Mouse (Mus musculus) heart, embryonic 11.5 days (tissue): ENCODE measurements around the gene Mgat5. TPM values are rescaled to one million over a fixed set of nuclear protein-coding genes. Genes with fewer than 3 reads are reported as not detected.
A peak's percentile ranks its signal among the peaks of the same experiment; 100 is the strongest.

Experiments
- ATAC-seq: fragments of 200-750 bp; cut with Nextera tagmentation; replicated peaks from 2 replicates; pipeline ENCODE4 v1.8.0; 2017; ENCODE audit warnings: moderate library complexity; ENCODE audit not compliant: insufficient number of reproducible peaks, low FRiP score, low TSS enrichment
- H3K27ac ChIP-seq: fragments of 300-500 bp; sonication (generic); 2 replicates; pipeline ENCODE4 v1.5.1; 2014; ENCODE audit warnings: mild to moderate bottlenecking, low read depth, low read length
- H3K27me3 ChIP-seq: fragments of 300-500 bp; sonication (generic); 2 replicates; pipeline ENCODE4 v1.6.1; 2014; ENCODE audit warnings: mild to moderate bottlenecking, low read length, mixed read lengths; ENCODE audit not compliant: control insufficient read depth, insufficient read depth
- H3K36me3 ChIP-seq: fragments of 300-500 bp; sonication (generic); 2 replicates; pipeline ENCODE4 v1.6.1; 2014; ENCODE audit warnings: mild to moderate bottlenecking, low read length, moderate library complexity, mixed read lengths; ENCODE audit not compliant: control insufficient read depth, insufficient read depth
- H3K4me1 ChIP-seq: fragments of 300-500 bp; sonication (generic); 2 replicates; pipeline ENCODE4 v1.6.1; 2014; ENCODE audit warnings: low read length; ENCODE audit not compliant: control insufficient read depth, insufficient read depth
- H3K4me2 ChIP-seq: fragments of 300-500 bp; sonication (generic); 2 replicates; pipeline ENCODE4 v1.6.1; 2014; ENCODE audit warnings: mild to moderate bottlenecking, moderate library complexity
- H3K4me3 ChIP-seq: fragments of 300-500 bp; sonication (generic); 2 replicates; pipeline ENCODE4 v1.5.1; 2014; ENCODE audit warnings: low read depth, low read length
- H3K9ac ChIP-seq: fragments of 300-500 bp; sonication (generic); 2 replicates; pipeline ENCODE4 v1.6.1; 2014; ENCODE audit warnings: mild to moderate bottlenecking, low read depth, low read length, moderate library complexity
- H3K9me3 ChIP-seq: fragments of 300-500 bp; sonication (generic); replicated peaks from 2 replicates; pipeline ENCODE4 v1.6.1; 2016; ENCODE audit warnings: low read length; ENCODE audit not compliant: control insufficient read depth
- WGBS: fragments of 180-500 bp; shearing (Covaris S2); extraction: QIAGEN DNeasy Blood & Tissue Kit; methylation state at CpG from one replicate; pipeline ENCODE4 v1.1.7; 2014; ENCODE audit not compliant: insufficient replicate concordance; 5-methylcytosine and 5-hydroxymethylcytosine counted together
- polyA plus RNA-seq: library from polyadenylated mRNA; unstranded; fragments of >200 nt; fragmentation: Nextera tagmentation; extraction: Ambion mirVana; gene quantifications from 2 replicates; pipeline ENCODE4 v1.2.1, GENCODE M21; 2014

Gene Mgat5
- polyA plus RNA-seq, 1 experiment from 2014 or later = 4.9 TPM

DNA sequence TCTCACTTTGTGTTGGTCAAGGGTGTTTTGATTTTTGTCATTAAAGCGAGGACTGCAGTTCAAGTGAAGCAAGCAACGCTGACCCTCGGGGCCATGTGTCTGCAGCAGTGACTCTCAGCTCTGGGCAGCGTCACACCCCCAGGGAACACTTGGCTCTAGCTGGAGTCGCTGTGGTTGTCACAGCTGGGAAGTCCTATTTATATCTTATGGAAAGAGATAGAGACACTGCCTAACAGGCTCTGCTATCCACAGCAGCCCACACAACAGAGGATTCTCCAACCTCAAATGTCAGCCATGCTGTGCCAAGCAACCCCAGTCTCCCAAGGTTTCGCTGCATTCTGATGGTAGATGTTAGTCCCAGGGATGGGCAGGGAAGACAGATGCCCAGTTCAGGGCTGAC lies 125.0 kb downstream of the Mgat5 start:
- 43% methylated on average over 6 of the region's 6 CpGs for WGBS
- no peak overlapping the region for H3K4me3 ChIP-seq
- ATAC-seq = peak; percentile 63; the same call in 1 of the 2 replicates
- peak overlapping the region; percentile 67 for H3K27ac ChIP-seq
- H3K4me1 ChIP-seq = peaks cover 3% of the 10 kb centered on the region
- H3K4me2 ChIP-seq = no peak overlapping the region; the same call in 1 of the 2 replicates
- H3K9me3 ChIP-seq = no peaks in the 10 kb centered on the region
- H3K36me3 ChIP-seq = no peaks in the 10 kb centered on the region
- H3K9ac ChIP-seq = no peak overlapping the region
- no peaks in the 10 kb centered on the region for H3K27me3 ChIP-seq

DNA sequence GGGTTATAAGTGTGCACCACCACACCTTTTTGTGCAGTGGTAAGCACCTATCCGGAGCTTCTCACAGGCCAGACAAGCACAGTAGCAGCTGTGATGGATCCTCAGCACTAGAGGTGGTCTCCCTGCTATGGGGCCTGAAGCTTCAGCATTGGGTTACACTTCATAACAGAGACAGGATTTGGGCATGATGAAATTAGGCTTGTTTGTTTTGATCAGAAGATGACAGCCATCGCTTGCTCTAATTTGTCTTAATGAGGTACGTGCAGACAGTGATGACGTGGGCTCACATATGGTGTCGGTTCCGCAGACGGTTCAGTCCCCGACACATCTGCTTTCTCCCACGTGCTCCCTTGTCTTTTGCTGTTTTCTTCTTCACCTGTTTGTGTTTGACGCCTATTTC lies 132.9 kb downstream of the Mgat5 start:
- WGBS = 80% methylated on average over 10 of the region's 10 CpGs
- Histone ChIP-seq H3K4me2 (no peak overlapping the region), H3K9ac (no peak overlapping the region), H3K27ac (no peak overlapping the region), H3K27me3 (no peaks in the 10 kb centered on the region), H3K36me3 (no peaks in the 10 kb centered on the region), H3K4me3 (no peak overlapping the region), H3K4me1 (peaks cover 12% of the 10 kb centered on the region; the same call in 1 of the 2 replicates), H3K9me3 (no peaks in the 10 kb centered on the region)
- no peak for ATAC-seq

DNA sequence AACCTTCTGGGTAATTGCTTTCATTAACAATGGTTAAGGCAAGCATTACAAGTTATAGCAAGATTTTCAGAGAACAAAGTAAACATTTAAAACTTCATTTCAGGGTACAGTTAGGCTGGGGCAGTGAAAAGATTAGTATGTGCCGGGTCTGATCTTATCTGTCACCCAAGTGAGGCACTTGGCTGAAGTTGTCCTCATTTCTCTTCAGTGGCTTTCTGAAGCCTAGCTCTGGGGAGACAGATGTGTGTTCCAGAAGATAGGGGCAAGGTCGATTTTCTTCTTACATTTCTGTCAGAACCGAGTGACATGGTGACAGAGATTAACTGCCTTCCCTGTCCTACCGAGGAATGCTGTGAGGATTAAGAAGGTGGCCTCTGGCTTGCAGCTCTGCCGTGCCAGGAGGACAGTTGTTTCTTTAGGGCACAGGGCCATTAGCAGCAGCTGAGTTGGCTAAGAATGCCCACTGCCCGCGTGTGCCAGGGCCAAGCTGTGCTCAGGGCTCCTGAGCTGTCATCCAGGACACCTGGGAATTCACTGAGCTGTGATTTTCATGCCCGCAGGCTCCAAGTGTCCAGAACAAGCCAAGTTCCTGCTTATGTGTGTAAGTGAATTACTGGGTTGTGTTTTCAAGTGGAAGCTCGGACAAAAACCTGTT lies 134.1 kb downstream of the Mgat5 start:
- no peaks in the 10 kb centered on the region for H3K36me3 ChIP-seq
- H3K9ac ChIP-seq = no peak overlapping the region; the same call in 1 of the 2 replicates
- 51% methylated on average over 9 of the region's 9 CpGs for WGBS
- H3K4me1 ChIP-seq = peaks cover 14% of the 10 kb centered on the region
- H3K27me3 ChIP-seq = no peaks in the 10 kb centered on the region
- H3K9me3 ChIP-seq = no peaks in the 10 kb centered on the region
- H3K4me2 ChIP-seq = no peak overlapping the region
- H3K27ac ChIP-seq = no peak overlapping the region
- ATAC-seq = no peak
- H3K4me3 ChIP-seq = no peak overlapping the region

DNA sequence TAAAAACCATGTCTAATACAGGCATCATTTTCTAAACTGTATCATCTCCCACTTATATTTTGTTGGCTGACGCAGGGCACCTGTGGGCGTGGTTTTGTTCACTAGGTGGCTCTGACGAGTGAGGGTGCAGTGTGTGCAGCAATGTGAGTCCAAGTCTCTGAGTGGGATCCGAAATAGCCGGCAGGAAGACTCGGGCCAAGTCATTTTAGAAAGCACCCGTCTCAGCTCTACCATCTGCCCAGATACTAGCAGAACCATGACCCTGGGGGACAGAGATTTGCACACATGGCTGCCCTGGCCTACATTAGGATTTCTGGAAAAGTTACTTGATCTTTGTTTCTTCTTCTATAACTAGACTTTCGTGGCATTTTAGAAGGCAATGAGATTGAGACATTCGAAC lies 135.5 kb downstream of the Mgat5 start:
- Histone ChIP-seq H3K27ac (no peak overlapping the region), H3K4me3 (no peak overlapping the region), H3K9ac (no peak overlapping the region), H3K36me3 (no peaks in the 10 kb centered on the region), H3K4me1 (peaks cover 25% of the 10 kb centered on the region), H3K9me3 (no peaks in the 10 kb centered on the region), H3K27me3 (no peaks in the 10 kb centered on the region), H3K4me2 (no peak overlapping the region)
- 86% methylated on average over 9 of the region's 9 CpGs for WGBS
- no peak for ATAC-seq

DNA sequence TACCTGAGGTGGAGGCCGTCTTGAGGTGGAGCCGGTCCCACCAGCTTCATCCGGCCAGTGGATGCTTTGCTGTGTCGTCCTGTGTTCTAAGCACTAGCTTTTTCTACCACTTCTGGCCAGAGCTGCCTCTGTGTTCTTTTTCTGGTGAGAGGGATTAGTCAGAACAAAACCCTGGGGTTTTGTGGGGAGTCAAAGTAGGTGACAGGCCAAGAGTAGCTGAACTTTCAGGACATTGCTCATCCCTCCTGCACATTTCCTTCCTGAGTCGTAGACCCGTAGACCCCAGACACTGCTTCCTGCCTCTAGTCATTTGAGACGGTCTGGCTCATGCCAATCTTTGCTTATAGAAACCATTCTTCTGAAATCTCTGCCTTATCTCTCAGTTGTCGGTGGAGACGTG lies 140.1 kb downstream of the Mgat5 start:
- Histone ChIP-seq H3K36me3 (no peaks in the 10 kb centered on the region), H3K9me3 (no peaks in the 10 kb centered on the region), H3K4me1 (peaks cover 46% of the 10 kb centered on the region), H3K9ac (no peak overlapping the region), H3K27me3 (no peaks in the 10 kb centered on the region), H3K4me2 (no peak overlapping the region), H3K4me3 (no peak overlapping the region), H3K27ac (no peak overlapping the region)
- 42% methylated on average over 9 of the region's 9 CpGs for WGBS
- ATAC-seq = no peak

DNA sequence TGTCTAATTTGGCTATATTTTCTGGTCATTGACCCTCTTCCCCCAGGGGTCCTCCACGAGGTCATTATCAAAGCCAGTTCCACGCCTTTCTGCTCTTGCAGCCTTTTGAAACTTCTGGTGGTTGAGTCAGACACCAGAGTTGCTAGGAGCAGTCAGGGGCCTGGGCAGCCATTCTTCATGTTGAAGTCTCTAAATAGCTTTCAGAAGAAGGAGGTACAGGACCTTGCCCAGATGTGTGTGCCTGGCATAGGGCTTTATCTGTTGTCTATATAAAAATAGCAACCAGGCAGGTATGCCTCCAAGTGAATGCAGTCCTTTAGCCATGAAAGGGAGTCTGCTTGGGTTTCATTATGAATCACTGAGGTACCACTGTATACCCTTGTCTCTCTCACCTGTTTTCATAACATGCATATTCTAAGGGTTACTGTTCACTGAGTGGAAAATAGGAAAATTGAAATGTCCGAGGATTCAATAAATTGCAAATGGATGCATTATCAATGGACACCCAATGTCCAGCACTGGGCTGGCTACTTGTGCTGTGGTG lies 141.9 kb downstream of the Mgat5 start:
- Histone ChIP-seq H3K9ac (no peak overlapping the region), H3K4me1 (peaks cover 46% of the 10 kb centered on the region), H3K36me3 (no peaks in the 10 kb centered on the region), H3K27me3 (no peaks in the 10 kb centered on the region), H3K9me3 (no peaks in the 10 kb centered on the region), H3K4me3 (no peak overlapping the region), H3K4me2 (no peak overlapping the region), H3K27ac (no peak overlapping the region)
- ATAC-seq = no peak
- 68% methylated on average over 3 of the region's 3 CpGs for WGBS

DNA sequence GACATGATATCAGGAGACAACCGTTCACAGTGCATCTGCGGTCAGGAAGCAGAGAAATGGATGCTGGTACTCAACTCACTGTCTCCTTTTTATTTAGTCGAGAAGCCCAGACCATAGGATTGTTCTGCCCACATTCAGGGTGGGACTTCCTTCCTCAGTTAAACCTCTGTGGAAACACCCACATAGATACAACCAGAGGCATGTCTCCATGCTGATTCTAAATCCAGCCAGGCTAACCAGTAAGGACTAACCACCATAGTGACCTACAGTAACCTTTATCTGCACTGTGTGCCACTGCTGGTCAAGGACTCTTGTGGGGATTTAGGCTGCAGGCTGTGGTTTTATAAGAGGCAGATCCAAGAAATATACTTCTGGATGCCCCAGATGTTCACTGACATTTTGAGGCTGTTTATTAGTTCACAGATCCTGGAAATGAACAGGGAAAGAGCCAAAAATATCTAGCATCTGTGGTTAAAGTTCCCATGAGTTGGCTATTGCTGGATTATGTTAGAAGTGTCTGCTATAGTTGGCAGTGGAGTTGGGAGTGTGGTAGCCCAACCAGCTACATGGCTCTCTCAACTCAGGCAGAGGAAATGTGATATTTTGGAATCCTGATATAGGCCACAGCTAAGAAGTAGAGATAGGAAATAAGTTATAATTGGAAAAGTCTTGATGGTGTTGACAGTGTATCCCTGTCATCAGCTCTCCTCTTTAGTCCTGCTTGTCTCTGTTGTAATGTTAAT lies 143.2 kb downstream of the Mgat5 start:
- WGBS = 67% methylated on average over 3 of the region's 3 CpGs
- peaks cover 57% of the 10 kb centered on the region for H3K4me1 ChIP-seq

DNA sequence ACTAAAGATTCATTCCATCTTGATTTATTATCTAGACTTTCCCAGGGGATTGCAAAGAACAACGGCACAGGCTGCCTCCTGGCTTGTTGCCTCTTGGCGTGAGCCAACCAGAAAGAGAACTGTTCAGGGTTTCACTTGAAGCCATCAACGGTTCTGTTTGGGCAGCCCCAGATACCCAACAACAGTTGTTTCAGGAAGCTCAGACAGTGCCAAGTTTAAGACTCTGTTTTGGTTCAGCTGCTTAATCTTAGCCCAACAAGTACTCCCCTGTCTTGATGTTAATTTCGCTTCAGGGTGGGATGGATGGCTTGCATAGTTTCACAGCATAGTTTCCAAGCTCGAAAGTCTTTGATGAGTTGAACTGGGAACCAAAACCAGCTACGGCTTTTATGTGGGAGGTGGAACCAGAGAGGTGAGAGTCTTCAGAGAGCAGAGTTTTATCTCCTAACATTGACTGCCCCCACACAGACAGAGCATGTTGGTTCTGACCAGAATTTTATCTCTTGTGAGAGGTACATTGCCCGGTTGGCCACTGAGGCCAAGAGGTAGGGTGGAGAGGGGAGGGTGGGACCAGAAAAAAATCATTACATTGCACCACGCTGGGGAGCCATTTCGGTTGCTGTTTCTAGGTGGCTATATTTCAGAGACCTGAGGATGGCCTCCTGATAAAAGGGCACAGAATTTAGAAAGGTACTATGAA lies 144.0 kb downstream of the Mgat5 start:
- 45% methylated on average over 9 of the region's 9 CpGs for WGBS
- Histone ChIP-seq H3K27ac (peak overlapping the region; percentile 47), H3K36me3 (no peaks in the 10 kb centered on the region), H3K4me3 (no peak overlapping the region), H3K4me2 (no peak overlapping the region), H3K9ac (no peak overlapping the region), H3K9me3 (no peaks in the 10 kb centered on the region), H3K27me3 (no peaks in the 10 kb centered on the region), H3K4me1 (peaks cover 59% of the 10 kb centered on the region)
- ATAC-seq = peak; percentile 28; the same call in 1 of the 2 replicates

More for the DNA sequence above, 143.2 kb downstream of the Mgat5 start:
- ATAC-seq = peak; percentile 43; the same call in 1 of the 2 replicates
- no peaks in the 10 kb centered on the region for H3K36me3 ChIP-seq
- H3K9ac ChIP-seq = no peak overlapping the region
- no peak overlapping the region for H3K4me2 ChIP-seq
- no peaks in the 10 kb centered on the region for H3K9me3 ChIP-seq
- H3K4me3 ChIP-seq = no peak overlapping the region
- no peaks in the 10 kb centered on the region for H3K27me3 ChIP-seq
- peak overlapping the region; percentile 47; the same call in 1 of the 2 replicates for H3K27ac ChIP-seq
